Mouse (Mus musculus) lung, postnatal 0 days (tissue): ENCODE data around the gene Rdh16f1.

ENCODE experiments used
- CTCF ChIP-seq: IDR thresholded peaks from 2 replicates; pipeline ENCODE4 v1.5.1; 2016; ENCODE audit warnings: antibody characterized with exemption, mild to moderate bottlenecking
- EP300 ChIP-seq: IDR thresholded peaks from 2 replicates; pipeline ENCODE4 v1.6.1; 2016; ENCODE audit warnings: antibody characterized with exemption, mild to moderate bottlenecking, control low read depth

GRCm38 (mm10) chr10:127776011-127776410 lies 16.4 kb downstream of the Rdh16f1 start, which contains the start of gene Rdh9:
- TF ChIP-seq CTCF, result no peak
- no peak for TF ChIP-seq EP300
